Mouse (Mus musculus) cortical plate, adult 2 months (tissue): Measurements from ENCODE around the gene Tshz2. TPM values are rescaled to one million over a fixed set of nuclear protein-coding genes. Genes with fewer than 3 reads are reported as not detected.
"Not testable (repeated sequence)": the region's sequence is repeated elsewhere in the genome, so short reads cannot be mapped to it uniquely, and the experiment has no call there.

Source experiments
- H3K27ac ChIP-seq: fragments of 200-500 bp; 2 replicates; pipeline ENCODE4 v1.5.1; 2012; ENCODE audit warnings: low read length, control low read depth, inconsistent platforms; ENCODE audit not compliant: insufficient read depth
- H3K4me1 ChIP-seq: fragments of 200-500 bp; 2 replicates; pipeline ENCODE4 v1.6.1; 2011; ENCODE audit warnings: low read length; ENCODE audit not compliant: control insufficient read depth, insufficient read depth
- H3K4me3 ChIP-seq: fragments of 200-500 bp; 2 replicates; pipeline ENCODE4 v1.5.1; 2011; ENCODE audit warnings: mild to moderate bottlenecking, low read length, control low read depth; ENCODE audit not compliant: insufficient read depth
- CTCF ChIP-seq: fragments of 200-500 bp; IDR thresholded peaks from 2 replicates; pipeline ENCODE4 v1.5.1; 2011; ENCODE audit warnings: mild to moderate bottlenecking, control low read depth, low read length; ENCODE audit not compliant: insufficient read depth; ENCODE audit errors: extremely low read depth
- POLR2A ChIP-seq: fragments of 200-500 bp; IDR thresholded peaks from 2 replicates; pipeline ENCODE4 v1.6.1; 2011; ENCODE audit warnings: mild to moderate bottlenecking, low read length, control low read depth; ENCODE audit not compliant: insufficient read depth; ENCODE audit errors: extremely low read depth
- polyA plus RNA-seq: library from polyadenylated mRNA; depleted of rRNA; stranded (reverse); fragments of >200 nt; gene quantifications from 2 replicates; pipeline ENCODE4 v1.2.3, GENCODE M21; 2012; rRNA removed

The Tshz2 gene
- 46.5 and 48.1 TPM in 2 replicates for polyA plus RNA-seq

- TF ChIP-seq POLR2A (no peak), CTCF (no peak)
- H3K27ac ChIP-seq, result peak within 1 kb of the TSS; percentile 48; the same call in 1 of the 2 replicates
- no peaks in the 10 kb centered on the region for H3K4me1 ChIP-seq
- peak within 1 kb of the TSS; percentile 76 for H3K4me3 ChIP-seq
Measured at GRCm38 (mm10) chr2:169632338-169633151, at the start of gene Tshz2. Gene Tshz2, plus strand, starts transcription at chr2:169633013.

- no peak for TF ChIP-seq POLR2A
- TF ChIP-seq CTCF, result no peak
- H3K27ac ChIP-seq, result no peak overlapping the region
- H3K4me3 ChIP-seq, result no peak overlapping the region
- no peaks in the 10 kb centered on the region for H3K4me1 ChIP-seq
Measured at GRCm38 (mm10) chr2:169583476-169583875, 49.3 kb upstream of the Tshz2 start.

GRCm38 (mm10) chr2:169584745-169585456 is 47.9 kb upstream of the Tshz2 start:
- Histone ChIP-seq H3K27ac (no peak overlapping the region), H3K4me1 (no peaks in the 10 kb centered on the region), H3K4me3 (no peak overlapping the region)
- TF ChIP-seq POLR2A, result no peak
- TF ChIP-seq CTCF, result no peak

- TF ChIP-seq CTCF (no peak), POLR2A (no peak)
- Histone ChIP-seq H3K27ac (no peak overlapping the region), H3K4me3 (no peak overlapping the region), H3K4me1 (no peaks in the 10 kb centered on the region)
Measured at GRCm38 (mm10) chr2:169585631-169586285, 47.1 kb upstream of the Tshz2 start.

- H3K4me1 ChIP-seq, result no peaks in the 10 kb centered on the region
- no peak for TF ChIP-seq POLR2A
- TF ChIP-seq CTCF, result no peak
- H3K27ac ChIP-seq, result no peak overlapping the region
- H3K4me3 ChIP-seq, result no peak overlapping the region
Measured at GRCm38 (mm10) chr2:169586688-169587087, 46.1 kb upstream of the Tshz2 start.

- not testable (repeated sequence) for H3K4me1 ChIP-seq
Measured at GRCm38 (mm10) chr2:169587645-169588044, 45.2 kb upstream of the Tshz2 start, which contains the start of gene Gm11011. Gene Gm11011, minus strand, starts transcription at chr2:169587745.

GRCm38 (mm10) chr2:169589697-169590096 is 43.1 kb upstream of the Tshz2 start:
- H3K27ac ChIP-seq, result no peak overlapping the region
- H3K4me3 ChIP-seq, result no peak overlapping the region
- H3K4me1 ChIP-seq, result no peaks in the 10 kb centered on the region
- TF ChIP-seq CTCF (no peak), POLR2A (no peak)

More at GRCm38 (mm10) chr2:169587645-169588044, 45.2 kb upstream of the Tshz2 start, which contains the start of gene Gm11011:
- not testable (repeated sequence) for H3K27ac ChIP-seq, H3K4me3 ChIP-seq

GRCm38 (mm10) chr2:169590412-169590811 is 42.4 kb upstream of the Tshz2 start:
- TF ChIP-seq CTCF (no peak), POLR2A (no peak)
- no peaks in the 10 kb centered on the region for H3K4me1 ChIP-seq
- no peak overlapping the region for H3K27ac ChIP-seq
- no peak overlapping the region for H3K4me3 ChIP-seq

- H3K4me3 ChIP-seq, result no peak overlapping the region
- no peaks in the 10 kb centered on the region for H3K4me1 ChIP-seq
- TF ChIP-seq CTCF (no peak), POLR2A (no peak)
- no peak overlapping the region for H3K27ac ChIP-seq
Measured at GRCm38 (mm10) chr2:169593742-169594141, 39.1 kb upstream of the Tshz2 start.

GRCm38 (mm10) chr2:169597357-169597756 is 35.5 kb upstream of the Tshz2 start:
- TF ChIP-seq POLR2A, result no peak
- TF ChIP-seq CTCF, result no peak
- H3K4me3 ChIP-seq, result no peak overlapping the region
- peaks cover 4% of the 10 kb centered on the region; the same call in 1 of the 2 replicates for H3K4me1 ChIP-seq
- no peak overlapping the region for H3K27ac ChIP-seq

GRCm38 (mm10) chr2:169597971-169598370 is 34.8 kb upstream of the Tshz2 start:
- Histone ChIP-seq H3K4me3 (no peak overlapping the region), H3K4me1 (peaks cover 4% of the 10 kb centered on the region; the same call in 1 of the 2 replicates), H3K27ac (no peak overlapping the region)
- no peak for TF ChIP-seq CTCF
